Mouse (Mus musculus): ENCODE measurements around the gene Amph. TPM values are rescaled to one million over a fixed set of nuclear protein-coding genes. Genes with fewer than 3 reads are reported as not detected.
"Not testable (repeated sequence)": the region's sequence is repeated elsewhere in the genome, so short reads cannot be mapped to it uniquely, and the experiment has no call there.

The Amph gene
- polyA plus RNA-seq, 1 experiment from 2014 or later = 2.4 TPM

GRCm38 (mm10) chr13:19114761-19115160 lies 166.8 kb downstream of the Amph start:
- not testable (repeated sequence) for H3K27me3 ChIP-seq (replicated peaks); H3K36me3 ChIP-seq; H3K9ac ChIP-seq; H3K9me3 ChIP-seq; H3K4me2 ChIP-seq (replicated peaks); ATAC-seq; H3K4me1 ChIP-seq (replicated peaks); H3K4me3 ChIP-seq (replicated peaks); H3K27ac ChIP-seq
- 91% methylated on average over 7 of the region's 9 CpGs for WGBS

GRCm38 (mm10) chr13:19126912-19127552 lies 179.0 kb downstream of the Amph start:
- Histone ChIP-seq H3K9ac (no peak overlapping the region), H3K27ac (no peak overlapping the region), H3K4me2 (replicated peaks) (no peak overlapping the region), H3K4me1 (replicated peaks) (no peaks in the 10 kb centered on the region), H3K4me3 (replicated peaks) (no peak overlapping the region), H3K36me3 (no peaks in the 10 kb centered on the region), H3K27me3 (replicated peaks) (no peaks in the 10 kb centered on the region), H3K9me3 (no peaks in the 10 kb centered on the region)
- WGBS = 57% methylated on average over 5 of the region's 5 CpGs
- peak; percentile 49; the same call in 1 of the 2 replicates for ATAC-seq

- WGBS = 43% methylated on average over 4 of the region's 4 CpGs
- no peaks in the 10 kb centered on the region for H3K4me1 ChIP-seq (replicated peaks)
Observed at GRCm38 (mm10) chr13:19133833-19134232, 185.8 kb downstream of the Amph start.

DNA sequence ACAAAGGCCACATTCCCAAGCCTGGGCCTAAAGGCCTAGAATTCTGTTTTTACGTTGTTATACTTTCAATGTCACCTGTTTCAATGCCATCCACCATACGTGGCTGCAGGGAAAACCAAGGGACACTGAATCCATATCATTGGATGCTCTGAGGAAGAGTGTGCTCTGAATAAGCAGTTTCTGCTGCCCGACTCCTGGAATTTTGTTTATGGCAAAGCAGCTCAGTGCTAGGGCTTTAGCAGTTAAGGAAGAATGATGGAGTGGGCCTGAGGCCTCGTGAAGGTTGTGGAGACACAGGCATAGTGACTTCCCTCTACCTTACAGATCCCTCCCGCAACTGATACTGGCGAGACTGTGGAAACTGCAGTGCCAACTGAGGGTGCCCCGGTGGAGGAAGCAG lies 189.2 kb downstream of the Amph start:
- ATAC-seq = no peak
- 66% methylated on average over 7 of the region's 7 CpGs for WGBS
- H3K4me2 ChIP-seq (replicated peaks) = no peak overlapping the region

More at GRCm38 (mm10) chr13:19133833-19134232, 185.8 kb downstream of the Amph start:
- H3K9me3 ChIP-seq = no peaks in the 10 kb centered on the region
- no peak for ATAC-seq
- no peaks in the 10 kb centered on the region for H3K36me3 ChIP-seq
- no peak overlapping the region for H3K27ac ChIP-seq
- H3K27me3 ChIP-seq (replicated peaks) = no peaks in the 10 kb centered on the region
- no peak overlapping the region for H3K9ac ChIP-seq
- no peak overlapping the region for H3K4me2 ChIP-seq (replicated peaks)
- no peak overlapping the region for H3K4me3 ChIP-seq (replicated peaks)

GRCm38 (mm10) chr13:19137932-19138331 lies 189.9 kb downstream of the Amph start:
- H3K9ac ChIP-seq = no peak overlapping the region
- no peaks in the 10 kb centered on the region for H3K27me3 ChIP-seq (replicated peaks)
- 27% methylated on average over 5 of the region's 5 CpGs for WGBS
- no peak overlapping the region for H3K4me3 ChIP-seq (replicated peaks)
- no peaks in the 10 kb centered on the region for H3K9me3 ChIP-seq
- H3K27ac ChIP-seq = no peak overlapping the region
- H3K4me2 ChIP-seq (replicated peaks) = no peak overlapping the region
- no peaks in the 10 kb centered on the region for H3K4me1 ChIP-seq (replicated peaks)
- H3K36me3 ChIP-seq = no peaks in the 10 kb centered on the region
- peak; percentile 34; the same call in 1 of the 2 replicates for ATAC-seq

More for the DNA sequence above, 189.2 kb downstream of the Amph start:
- Histone ChIP-seq H3K27ac (no peak overlapping the region), H3K36me3 (no peaks in the 10 kb centered on the region), H3K4me3 (replicated peaks) (no peak overlapping the region), H3K27me3 (replicated peaks) (no peaks in the 10 kb centered on the region), H3K4me1 (replicated peaks) (no peaks in the 10 kb centered on the region), H3K9ac (no peak overlapping the region), H3K9me3 (no peaks in the 10 kb centered on the region)

- Histone ChIP-seq H3K4me1 (replicated peaks) (no peaks in the 10 kb centered on the region), H3K4me3 (replicated peaks) (no peak overlapping the region), H3K9me3 (no peaks in the 10 kb centered on the region), H3K4me2 (replicated peaks) (no peak overlapping the region), H3K27me3 (replicated peaks) (no peaks in the 10 kb centered on the region), H3K27ac (no peak overlapping the region), H3K36me3 (no peaks in the 10 kb centered on the region), H3K9ac (no peak overlapping the region)
- no peak for ATAC-seq
- WGBS = 96% methylated on average over 2 of the region's 2 CpGs
Observed at GRCm38 (mm10) chr13:19138550-19138949, 190.5 kb downstream of the Amph start.

GRCm38 (mm10) chr13:19139104-19139503 lies 191.1 kb downstream of the Amph start:
- Histone ChIP-seq H3K9ac (no peak overlapping the region), H3K9me3 (no peaks in the 10 kb centered on the region), H3K4me2 (replicated peaks) (no peak overlapping the region), H3K27ac (no peak overlapping the region), H3K27me3 (replicated peaks) (no peaks in the 10 kb centered on the region), H3K4me1 (replicated peaks) (no peaks in the 10 kb centered on the region), H3K4me3 (replicated peaks) (no peak overlapping the region), H3K36me3 (no peaks in the 10 kb centered on the region)
- ATAC-seq = no peak
- WGBS = 87% methylated on average over 7 of the region's 7 CpGs

DNA sequence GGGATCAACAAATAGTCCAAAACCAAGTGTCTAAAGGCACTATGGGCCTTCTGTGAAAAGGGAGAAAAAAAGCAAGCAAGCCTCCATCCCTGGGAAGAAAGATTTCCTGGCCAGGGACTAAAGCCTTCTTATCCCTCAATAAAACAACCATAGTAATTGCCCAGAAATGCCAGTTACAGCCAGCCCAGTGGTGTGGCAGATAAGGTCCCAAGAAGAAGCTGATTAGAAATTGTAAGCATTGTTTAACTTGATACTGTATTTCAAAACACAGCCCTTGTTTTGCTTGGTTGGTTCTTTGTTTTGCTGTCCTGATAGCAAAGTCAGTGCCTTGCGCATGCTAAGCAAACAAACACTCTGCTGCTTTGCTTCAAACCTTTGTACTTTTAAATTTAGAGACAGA lies 191.8 kb downstream of the Amph start:
- no peaks in the 10 kb centered on the region for H3K27me3 ChIP-seq (replicated peaks)
- H3K9me3 ChIP-seq = no peaks in the 10 kb centered on the region
- no peak overlapping the region for H3K9ac ChIP-seq
- H3K36me3 ChIP-seq = no peaks in the 10 kb centered on the region
- H3K27ac ChIP-seq = no peak overlapping the region
- H3K4me2 ChIP-seq (replicated peaks) = no peak overlapping the region
- ATAC-seq = no peak
- H3K4me3 ChIP-seq (replicated peaks) = no peak overlapping the region
- WGBS = 79% methylated on average over 1 of the region's 1 CpGs
- no peaks in the 10 kb centered on the region for H3K4me1 ChIP-seq (replicated peaks)

GRCm38 (mm10) chr13:19143766-19144165 lies 195.8 kb downstream of the Amph start:
- no peak overlapping the region for H3K9ac ChIP-seq
- H3K4me3 ChIP-seq (replicated peaks) = no peak overlapping the region
- H3K27ac ChIP-seq = no peak overlapping the region
- H3K4me2 ChIP-seq (replicated peaks) = no peak overlapping the region
- no peaks in the 10 kb centered on the region for H3K9me3 ChIP-seq
- H3K36me3 ChIP-seq = no peaks in the 10 kb centered on the region
- no peaks in the 10 kb centered on the region for H3K27me3 ChIP-seq (replicated peaks)
- no peaks in the 10 kb centered on the region for H3K4me1 ChIP-seq (replicated peaks)
- WGBS = 78% methylated on average over 3 of the region's 3 CpGs
- ATAC-seq = no peak

- Histone ChIP-seq H3K4me3 (replicated peaks) (no peak overlapping the region), H3K36me3 (no peaks in the 10 kb centered on the region), H3K9ac (no peak overlapping the region), H3K9me3 (no peaks in the 10 kb centered on the region), H3K4me2 (replicated peaks) (no peak overlapping the region), H3K4me1 (replicated peaks) (no peaks in the 10 kb centered on the region), H3K27ac (no peak overlapping the region), H3K27me3 (replicated peaks) (no peaks in the 10 kb centered on the region)
- 83% methylated on average over 3 of the region's 3 CpGs for WGBS
- ATAC-seq = no peak
Observed at GRCm38 (mm10) chr13:19147468-19147867, 199.5 kb downstream of the Amph start.

DNA sequence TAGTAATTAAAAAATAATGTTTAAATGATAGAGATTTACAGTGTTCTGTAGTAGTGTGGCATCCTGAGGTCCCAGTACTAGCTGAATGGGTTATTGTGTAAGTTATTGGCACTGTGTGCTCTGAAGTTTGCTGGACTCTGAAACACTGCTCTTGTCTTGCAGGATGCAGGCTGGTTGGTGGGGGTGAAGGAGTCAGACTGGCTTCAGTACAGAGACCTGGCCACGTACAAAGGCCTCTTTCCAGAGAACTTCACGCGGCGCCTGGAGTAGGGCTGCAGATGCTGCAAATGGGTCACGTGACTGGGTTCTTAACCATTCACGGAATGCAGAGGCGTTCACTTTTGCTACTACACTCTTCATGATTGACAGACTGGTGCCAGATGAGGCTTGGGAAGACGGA lies 201.6 kb downstream of the Amph start:
- Histone ChIP-seq H3K27me3 (replicated peaks) (no peaks in the 10 kb centered on the region), H3K4me3 (replicated peaks) (no peak overlapping the region), H3K9me3 (no peaks in the 10 kb centered on the region), H3K36me3 (no peaks in the 10 kb centered on the region), H3K9ac (no peak overlapping the region), H3K27ac (no peak overlapping the region), H3K4me2 (replicated peaks) (no peak overlapping the region), H3K4me1 (replicated peaks) (no peaks in the 10 kb centered on the region)
- no peak for ATAC-seq
- WGBS = 78% methylated on average over 8 of the region's 8 CpGs

- Histone ChIP-seq H3K4me3 (replicated peaks) (no peak overlapping the region), H3K4me2 (replicated peaks) (no peak overlapping the region), H3K9me3 (no peaks in the 10 kb centered on the region), H3K27ac (no peak overlapping the region), H3K4me1 (replicated peaks) (no peaks in the 10 kb centered on the region), H3K36me3 (no peaks in the 10 kb centered on the region), H3K27me3 (replicated peaks) (no peaks in the 10 kb centered on the region), H3K9ac (no peak overlapping the region)
- ATAC-seq = no peak
- WGBS = 85% methylated on average over 12 of the region's 12 CpGs
Observed at GRCm38 (mm10) chr13:19150438-19151301, 202.7 kb downstream of the Amph start.

DNA sequence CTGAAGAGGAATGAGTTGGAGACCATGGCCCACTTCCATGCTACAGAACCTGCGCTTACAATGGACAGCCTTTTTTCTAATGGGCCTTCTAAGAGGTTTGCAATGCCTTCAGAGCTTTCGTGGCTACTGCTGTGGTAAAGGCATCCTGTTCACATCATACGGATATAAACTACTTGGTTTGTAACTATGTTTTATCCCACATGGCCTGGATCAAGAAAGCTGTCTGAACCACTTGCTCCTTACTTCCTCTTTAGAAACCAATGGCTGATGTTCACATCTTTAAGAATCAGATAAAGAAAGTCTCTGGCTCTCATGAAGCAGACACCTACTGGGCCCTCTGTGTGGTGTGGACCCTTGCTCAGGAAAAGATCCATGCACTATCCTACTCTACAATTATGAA lies 204.1 kb downstream of the Amph start:
- 89% methylated on average over 3 of the region's 3 CpGs for WGBS
- Histone ChIP-seq H3K27me3 (replicated peaks) (no peaks in the 10 kb centered on the region), H3K36me3 (no peaks in the 10 kb centered on the region), H3K4me2 (replicated peaks) (no peak overlapping the region), H3K27ac (no peak overlapping the region), H3K4me3 (replicated peaks) (no peak overlapping the region), H3K9me3 (no peaks in the 10 kb centered on the region), H3K9ac (no peak overlapping the region), H3K4me1 (replicated peaks) (no peaks in the 10 kb centered on the region)
- ATAC-seq = no peak
